Mouse (Mus musculus) ES-Bruce4 (cell line): Measurements from ENCODE around the gene Lcmt2.

Experiments
- CTCF ChIP-seq: IDR thresholded peaks from one replicate; pipeline ENCODE4 v1.8.1; 2011; ENCODE audit warnings: low read depth, low read length
- POLR2A ChIP-seq: IDR thresholded peaks from one replicate; pipeline ENCODE4 v1.8.1; 2011; ENCODE audit warnings: low read length; ENCODE audit not compliant: insufficient read depth

GRCm38 (mm10) chr2:121141216-121142035 is 973 bp upstream of the Lcmt2 start:
- TF ChIP-seq CTCF (no peak), POLR2A (no peak)
